In the genomic region with DNA sequence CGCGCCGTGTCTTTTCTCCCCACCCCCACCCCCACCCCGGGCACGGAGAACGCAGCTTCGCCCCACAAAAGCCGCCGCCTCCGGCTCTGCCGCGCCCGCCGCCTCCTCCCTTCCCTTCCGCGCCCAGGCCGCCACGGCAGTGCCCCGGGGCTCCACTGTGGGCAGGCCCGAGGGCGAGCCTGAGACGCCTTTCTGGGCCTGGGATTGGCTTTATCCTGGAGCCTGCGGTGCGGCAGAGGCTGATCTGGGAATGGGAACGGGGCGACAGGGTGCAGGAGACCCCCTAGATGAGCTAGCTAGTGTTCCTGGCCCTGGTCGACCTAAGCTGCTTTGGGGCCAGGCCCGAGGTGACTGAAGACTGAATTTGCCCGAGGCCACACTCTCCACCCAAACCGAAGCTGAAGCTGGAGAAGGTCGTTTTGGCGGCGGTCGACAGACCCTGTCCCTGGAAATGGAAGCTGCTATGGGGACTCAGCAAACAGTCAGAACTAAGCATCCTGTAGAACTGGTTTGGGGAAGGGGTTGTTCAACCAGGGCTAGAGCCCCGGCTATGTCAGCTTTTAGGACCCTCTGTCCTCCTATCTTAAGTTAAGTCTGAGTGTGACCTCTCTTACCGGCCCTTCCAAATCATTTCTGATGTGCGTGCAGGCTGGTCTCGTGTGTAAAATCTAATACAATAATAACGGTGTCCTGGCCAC, we compare ENCODE assay signal across 8 mouse cellular contexts. TPM values are rescaled to one million over a fixed set of nuclear protein-coding genes. Genes with fewer than 3 reads are reported as not detected.
DNase-seq lines count a peak whose midpoint lies in the region; ATAC-seq and TF ChIP-seq lines count a peak whose summit lies in the region.

No protein-coding gene starts in this region.

- 1% methylated on average over 37 of the region's 39 CpGs for WGBS in cerebellum, adult 2 months
- under 1% methylated on average over 34 of the region's 39 CpGs for WGBS in forebrain, embryonic 16.5 days
- 2% methylated on average over 35 of the region's 39 CpGs for WGBS in intestine, embryonic 16.5 days
- under 1% methylated on average over 27 of the region's 39 CpGs for WGBS in liver, postnatal 0 days (ENCODE audit: insufficient replicate concordance)
- under 1% methylated on average over 39 of the region's 39 CpGs for WGBS in olfactory bulb, adult 2 months

- no peaks in the 10 kb centered on the region for H3K36me3 ChIP-seq in forebrain, embryonic 16.5 days (ENCODE audit: control insufficient read depth, insufficient read depth)
- no peaks in the 10 kb centered on the region for H3K36me3 ChIP-seq in intestine, embryonic 16.5 days (ENCODE audit: control insufficient read depth, insufficient read depth, low read length)
- H3K36me3 ChIP-seq in liver, postnatal 0 days (replicated peaks; ENCODE audit: insufficient read depth, low read length): no peaks in the 10 kb centered on the region; the same call in 1 of the 2 replicates

- TF ChIP-seq POLR2A in cerebellum, adult 2 months (IDR thresholded peaks at IDR 0.05; ENCODE audit: borderline replicate concordance, insufficient read depth, low read length): no peak
- no peak for TF ChIP-seq POLR2A in olfactory bulb, adult 2 months (IDR thresholded peaks at IDR 0.05; ENCODE audit: insufficient read depth, low read depth, low read length)

- ATAC-seq in forebrain, embryonic 16.5 days: peak; percentile 51
- peak; percentile 65 for ATAC-seq in intestine, embryonic 16.5 days
- peak; percentile 53 for ATAC-seq in liver, postnatal 0 days
- ATAC-seq in granulocyte monocyte progenitor cell, adult 5-6 weeks (replicated peaks; ENCODE audit: poor library complexity, severe bottlenecking): no peak

- TF ChIP-seq CTCF in cerebellum, adult 2 months (IDR thresholded peaks at IDR 0.05; ENCODE audit: borderline replicate concordance, insufficient read depth, low read depth, low read length): no peak
- TF ChIP-seq CTCF in liver, postnatal 0 days (IDR thresholded peaks at IDR 0.05; ENCODE audit: low read depth): no peak
- TF ChIP-seq CTCF in olfactory bulb, adult 2 months (IDR thresholded peaks at IDR 0.05; ENCODE audit: insufficient read depth, low read depth, low read length): no peak

- peak overlapping the region; percentile 73 for H3K9ac ChIP-seq in forebrain, embryonic 16.5 days (replicated peaks; ENCODE audit: low read depth, low read length)
- peak overlapping the region; percentile 87 for H3K9ac ChIP-seq in intestine, embryonic 16.5 days (ENCODE audit: low read depth, low read length)
- H3K9ac ChIP-seq in liver, postnatal 0 days (replicated peaks): peak overlapping the region; percentile 88

- H3K4me2 ChIP-seq in forebrain, embryonic 16.5 days (ENCODE audit: low read length): peak overlapping the region; percentile 97
- H3K4me2 ChIP-seq in intestine, embryonic 16.5 days (ENCODE audit: low read depth, low read length): peak overlapping the region; percentile 94
- peak overlapping the region; percentile 97 for H3K4me2 ChIP-seq in liver, postnatal 0 days (ENCODE audit: low read depth, low read length)

- no peaks in the 10 kb centered on the region for H3K27me3 ChIP-seq in cerebellum, adult 2 months (ENCODE audit: control insufficient read depth, insufficient read depth, low read length)
- no peaks in the 10 kb centered on the region for H3K27me3 ChIP-seq in forebrain, embryonic 16.5 days (replicated peaks; ENCODE audit: control insufficient read depth, insufficient read depth, low read length)
- H3K27me3 ChIP-seq in intestine, embryonic 16.5 days (replicated peaks; ENCODE audit: control insufficient read depth, insufficient read depth, low read length): no peaks in the 10 kb centered on the region
- H3K27me3 ChIP-seq in liver, postnatal 0 days (ENCODE audit: insufficient read depth, low read length): no peaks in the 10 kb centered on the region

- H3K9me3 ChIP-seq in forebrain, embryonic 16.5 days (ENCODE audit: control insufficient read depth, low read length): no peaks in the 10 kb centered on the region
- H3K9me3 ChIP-seq in intestine, embryonic 16.5 days (ENCODE audit: control insufficient read depth, low read length): no peaks in the 10 kb centered on the region
- H3K9me3 ChIP-seq in liver, postnatal 0 days (ENCODE audit: low read length): no peaks in the 10 kb centered on the region

- peak overlapping the region; percentile 81 for H3K4me3 ChIP-seq in cerebellum, adult 2 months (replicated peaks; ENCODE audit: insufficient read depth, low read depth, low read length)
- peak overlapping the region; percentile 68 for H3K4me3 ChIP-seq in forebrain, embryonic 16.5 days (replicated peaks; ENCODE audit: low read length)
- peak overlapping the region; percentile 81 for H3K4me3 ChIP-seq in intestine, embryonic 16.5 days (ENCODE audit: low read length)
- H3K4me3 ChIP-seq in liver, postnatal 0 days (ENCODE audit: low read depth, low read length): peak overlapping the region; percentile 88
- H3K4me3 ChIP-seq in olfactory bulb, adult 2 months (ENCODE audit: insufficient read depth, low read depth, low read length): peak overlapping the region; percentile 89

- peak overlapping the region; percentile 96 for H3K27ac ChIP-seq in cerebellum, adult 2 months (ENCODE audit: insufficient read depth, low read length)
- H3K27ac ChIP-seq in forebrain, embryonic 16.5 days (ENCODE audit: low read length): peak overlapping the region; percentile 74
- peak overlapping the region; percentile 87 for H3K27ac ChIP-seq in intestine, embryonic 16.5 days (ENCODE audit: low read length)
- H3K27ac ChIP-seq in liver, postnatal 0 days (ENCODE audit: low read depth): peak overlapping the region; percentile 75
- peak overlapping the region; percentile 95 for H3K27ac ChIP-seq in olfactory bulb, adult 2 months (ENCODE audit: insufficient read depth, low read depth, low read length)

- H3K4me1 ChIP-seq in cerebellum, adult 2 months (ENCODE audit: control insufficient read depth, insufficient read depth, low read length): peaks cover 5% of the 10 kb centered on the region; the same call in 1 of the 2 replicates
- peaks cover 21% of the 10 kb centered on the region for H3K4me1 ChIP-seq in forebrain, embryonic 16.5 days (replicated peaks; ENCODE audit: control insufficient read depth, insufficient read depth, low read length)
- H3K4me1 ChIP-seq in intestine, embryonic 16.5 days (ENCODE audit: control insufficient read depth, insufficient read depth, low read length): peaks cover 19% of the 10 kb centered on the region
- H3K4me1 ChIP-seq in liver, postnatal 0 days (ENCODE audit: insufficient read depth): peaks cover 40% of the 10 kb centered on the region
- peaks cover 20% of the 10 kb centered on the region for H3K4me1 ChIP-seq in olfactory bulb, adult 2 months (ENCODE audit: control insufficient read depth, insufficient read depth, low read length)

- peak; percentile 52 for DNase-seq in right cerebral cortex, postnatal 4 days
- no peak for DNase-seq in right cerebral cortex, adult 18-20 months
- peak; percentile 61 to 68 for DNase-seq in cerebellum, adult 2 months
- peak; percentile 66 for DNase-seq in liver, postnatal 0 days

- TF ChIP-seq EP300 in liver, postnatal 0 days (IDR thresholded peaks at IDR 0.05; ENCODE audit: low read depth): no peak

RNA-seq across cellular contexts. Expression of a gene that starts 0.6 kb away (rescaled TPM):
- 33.4 and 35.9 TPM in 2 replicates for polyA plus RNA-seq in cerebellum, adult 2 months (2012; rRNA removed)
- 31.6 and 33.4 TPM in 2 replicates for polyA plus RNA-seq in forebrain, embryonic 16.5 days (2015; fragmentation: Nextera tagmentation; extraction: Ambion mirVana)
- 17.1 and 17.8 TPM in 2 replicates for polyA plus RNA-seq in intestine, embryonic 16.5 days (2015; fragmentation: Nextera tagmentation; extraction: Ambion mirVana)
- 6.2 and 6.8 TPM in 2 replicates for polyA plus RNA-seq in liver, postnatal 0 days (2015; fragmentation: Nextera tagmentation; extraction: Ambion mirVana)
- not detected in 2 replicates for polyA plus RNA-seq in olfactory bulb, adult 2 months (2012; ENCODE audit: insufficient read depth, insufficient read length, low replicate concordance, missing spikeins)
- total RNA-seq in granulocyte monocyte progenitor cell, adult 5-6 weeks (2014; fragmentation: Nextera tagmentation): 55.3 and 92.8 TPM in 2 replicates
- 5.4 and 10.1 TPM in 2 replicates for total RNA-seq in granulocyte monocyte progenitor cell, adult 5-6 weeks (2017)

RNA-seq across cellular contexts. Expression of a gene that starts 30.7 kb away (rescaled TPM):
- polyA plus RNA-seq in cerebellum, adult 2 months (2012; rRNA removed): 41.6 and 45.7 TPM in 2 replicates
- 137 and 143 TPM in 2 replicates for polyA plus RNA-seq in forebrain, embryonic 16.5 days (2015; fragmentation: Nextera tagmentation; extraction: Ambion mirVana)
- polyA plus RNA-seq in intestine, embryonic 16.5 days (2015; fragmentation: Nextera tagmentation; extraction: Ambion mirVana): 73.7 and 86.4 TPM in 2 replicates
- polyA plus RNA-seq in liver, postnatal 0 days (2015; fragmentation: Nextera tagmentation; extraction: Ambion mirVana): 41.1 and 42.2 TPM in 2 replicates
- 898 TPM in 1 of 2 replicates, not detected in the other for polyA plus RNA-seq in olfactory bulb, adult 2 months (2012; ENCODE audit: insufficient read depth, insufficient read length, low replicate concordance, missing spikeins)
- total RNA-seq in granulocyte monocyte progenitor cell, adult 5-6 weeks (2014; fragmentation: Nextera tagmentation): 104 and 105 TPM in 2 replicates
- 84.1 and 107 TPM in 2 replicates for total RNA-seq in granulocyte monocyte progenitor cell, adult 5-6 weeks (2017)

RNA-seq across cellular contexts. Expression of a gene that starts 31.6 kb away (rescaled TPM):
- 0.36 and 1.00 TPM in 2 replicates for polyA plus RNA-seq in cerebellum, adult 2 months (2012; rRNA removed)
- 0.67 and 0.91 TPM in 2 replicates for polyA plus RNA-seq in forebrain, embryonic 16.5 days (2015; fragmentation: Nextera tagmentation; extraction: Ambion mirVana)
- 0.66 and 0.92 TPM in 2 replicates for polyA plus RNA-seq in intestine, embryonic 16.5 days (2015; fragmentation: Nextera tagmentation; extraction: Ambion mirVana)
- 0.17 TPM in 1 of 2 replicates, not detected in the other for polyA plus RNA-seq in liver, postnatal 0 days (2015; fragmentation: Nextera tagmentation; extraction: Ambion mirVana)
- polyA plus RNA-seq in olfactory bulb, adult 2 months (2012; ENCODE audit: insufficient read depth, insufficient read length, low replicate concordance, missing spikeins): not detected in 2 replicates
- not detected in 2 replicates for total RNA-seq in granulocyte monocyte progenitor cell, adult 5-6 weeks (2014; fragmentation: Nextera tagmentation)
- total RNA-seq in granulocyte monocyte progenitor cell, adult 5-6 weeks (2017): not detected in 2 replicates

RNA-seq across cellular contexts. Expression of a gene that starts 39.8 kb away (rescaled TPM):
- 333 and 336 TPM in 2 replicates for polyA plus RNA-seq in cerebellum, adult 2 months (2012; rRNA removed)
- 193 and 203 TPM in 2 replicates for polyA plus RNA-seq in forebrain, embryonic 16.5 days (2015; fragmentation: Nextera tagmentation; extraction: Ambion mirVana)
- 115 and 125 TPM in 2 replicates for polyA plus RNA-seq in intestine, embryonic 16.5 days (2015; fragmentation: Nextera tagmentation; extraction: Ambion mirVana)
- polyA plus RNA-seq in liver, postnatal 0 days (2015; fragmentation: Nextera tagmentation; extraction: Ambion mirVana): 48.0 and 50.2 TPM in 2 replicates
- polyA plus RNA-seq in olfactory bulb, adult 2 months (2012; ENCODE audit: insufficient read depth, insufficient read length, low replicate concordance, missing spikeins): not detected in 2 replicates
- total RNA-seq in granulocyte monocyte progenitor cell, adult 5-6 weeks (2014; fragmentation: Nextera tagmentation): 112 and 132 TPM in 2 replicates
- 47.1 and 47.3 TPM in 2 replicates for total RNA-seq in granulocyte monocyte progenitor cell, adult 5-6 weeks (2017)
